Mouse (Mus musculus) kidney, postnatal 25 days (tissue): Measurements from ENCODE around the gene Stat5b.

Experiments used
- DNase-seq, 2 experiments: peaks; one replicate each; pipeline ENCODE4 v3.0.0; 2021; ENCODE audit warnings: mixed read lengths in 2 of 2

Gene Stat5b

GRCm38 (mm10) chr11:100806380-100807305 lies 43.9 kb downstream of the Stat5b start:
- DNase-seq: no peak

GRCm38 (mm10) chr11:100805535-100805934 lies 45.0 kb downstream of the Stat5b start:
- no peak for DNase-seq

- no peak for DNase-seq
Measured at GRCm38 (mm10) chr11:100804409-100804808, 46.1 kb downstream of the Stat5b start.

GRCm38 (mm10) chr11:100799426-100799825 lies 51.1 kb downstream of the Stat5b start:
- DNase-seq: no peak

GRCm38 (mm10) chr11:100796585-100796984 lies 53.9 kb downstream of the Stat5b start:
- DNase-seq: no peak

GRCm38 (mm10) chr11:100795386-100795785 lies 55.1 kb downstream of the Stat5b start:
- DNase-seq: no peak

GRCm38 (mm10) chr11:100791457-100792049 lies 59.0 kb downstream of the Stat5b start:
- DNase-seq: peak; percentile 53 to 85

- peak; percentile 84 to 94 for DNase-seq
Measured at GRCm38 (mm10) chr11:100790644-100791043, 59.9 kb downstream of the Stat5b start.

GRCm38 (mm10) chr11:100789702-100790101 lies 60.8 kb downstream of the Stat5b start:
- DNase-seq: no peak

- no peak for DNase-seq
Measured at GRCm38 (mm10) chr11:100785774-100786173, 64.8 kb downstream of the Stat5b start.

- DNase-seq: no peak
Measured at GRCm38 (mm10) chr11:100784286-100784685, 66.2 kb downstream of the Stat5b start.

GRCm38 (mm10) chr11:100782568-100782967 lies 68.0 kb downstream of the Stat5b start:
- peak; percentile 89 to 93 for DNase-seq

- peak in 1 of 2 experiments; percentile 44 for DNase-seq
Measured at GRCm38 (mm10) chr11:100781763-100782475, 68.6 kb downstream of the Stat5b start.

- DNase-seq: peak in 1 of 2 experiments; percentile 28
Measured at GRCm38 (mm10) chr11:100780247-100780646, 70.3 kb downstream of the Stat5b start.

- no peak for DNase-seq
Measured at GRCm38 (mm10) chr11:100778069-100778468, 72.5 kb downstream of the Stat5b start.

GRCm38 (mm10) chr11:100775921-100776320 lies 74.6 kb downstream of the Stat5b start:
- DNase-seq: no peak

GRCm38 (mm10) chr11:100774261-100774660 lies 76.3 kb downstream of the Stat5b start:
- DNase-seq: no peak

GRCm38 (mm10) chr11:100770646-100771408 lies 79.7 kb downstream of the Stat5b start, which contains the start of gene Ghdc:
TSS of gene Ghdc (minus strand) at chr11:100770957.
- peak; percentile 94 to 96 for DNase-seq

GRCm38 (mm10) chr11:100769980-100770379 lies 80.5 kb downstream of the Stat5b start:
- peak in 1 of 2 experiments; percentile 60 for DNase-seq

GRCm38 (mm10) chr11:100767871-100768270 lies 82.7 kb downstream of the Stat5b start:
- peak; percentile 46 to 72 for DNase-seq

- peak; percentile 56 to 86 for DNase-seq
Measured at GRCm38 (mm10) chr11:100766726-100767125, 83.8 kb downstream of the Stat5b start.

GRCm38 (mm10) chr11:100762831-100763230 lies 87.7 kb downstream of the Stat5b start, which contains the start of gene Hcrt:
TSS of gene Hcrt (minus strand) at chr11:100762931.
- DNase-seq: no peak
